Comparison of ENCODE assay signal across 9 mouse cellular contexts in the genomic region with DNA sequence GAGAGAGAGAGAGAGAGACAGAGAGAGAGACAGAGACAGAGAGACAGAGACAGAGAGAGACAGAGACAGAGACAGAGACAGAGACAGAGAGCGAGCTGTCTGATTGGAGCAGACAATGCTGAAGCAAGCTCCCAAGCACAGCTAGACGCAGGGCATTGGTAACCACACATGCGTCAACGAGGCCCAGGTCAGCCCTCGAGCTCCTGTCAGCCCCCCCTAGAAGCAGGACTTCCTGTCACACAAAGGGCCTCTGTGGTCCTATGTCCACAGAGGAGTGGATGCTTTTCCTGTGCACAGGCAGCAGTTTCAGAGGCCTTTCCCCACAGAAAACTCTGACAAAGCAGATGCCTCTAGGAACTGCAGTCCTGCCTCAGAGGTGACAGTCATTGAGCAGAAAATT. TPM values are rescaled to one million over a fixed set of nuclear protein-coding genes. Genes with fewer than 3 reads are reported as not detected.
DNase-seq lines count a peak whose midpoint lies in the region; ATAC-seq lines count a peak whose summit lies in the region.
"Had no signal": no experiment of that assay in that cellular context is flagged by ENCODE, and none has a peak within 500 bp of the region (broad histone marks: within the 10 kb centered on the region; RNA-seq: fewer than 3 reads in every experiment).

No protein-coding gene starts in this region.

- H3K27me3 ChIP-seq in hindbrain, embryonic 10.5 days (ENCODE audit: insufficient read depth, poor library complexity, severe bottlenecking) = no peaks in the 10 kb centered on the region
- H3K27me3 ChIP-seq in hindbrain, embryonic 11.5 days (ENCODE audit: control insufficient read depth, insufficient read depth, low read length) = no peaks in the 10 kb centered on the region
- no peaks in the 10 kb centered on the region for H3K27me3 ChIP-seq in heart, embryonic 14.5 days (ENCODE audit: control insufficient read depth, insufficient read depth, low read length)
- H3K27me3 ChIP-seq in liver, embryonic 13.5 days = no peaks in the 10 kb centered on the region

- DNase-seq in hindbrain, embryonic 10.5 days (ENCODE audit: low spot score) = peak; percentile 10
- no peak for DNase-seq in hindbrain, embryonic 11.5 days (ENCODE audit: low spot score)
- DNase-seq in liver, embryonic 13.5 days = no peak
- DNase-seq in urinary bladder, adult 18-20 months (ENCODE audit: low spot score in 2 of 2) = no peak
- no peak for DNase-seq in right cerebral cortex, adult 2 months (ENCODE audit: low spot score in 2 of 2)
- DNase-seq in right cerebral cortex, postnatal 36 days (ENCODE audit: low spot score in 2 of 2) = no peak
- DNase-seq: gastrocnemius, postnatal 14 days had no signal

- no peak for ATAC-seq in hindbrain, embryonic 11.5 days (ENCODE audit: low FRiP score)
- ATAC-seq in heart, embryonic 14.5 days (ENCODE audit: insufficient number of reproducible peaks, insufficient read depth, low FRiP score, low read depth) = no peak
- no peak for ATAC-seq in liver, embryonic 13.5 days (ENCODE audit: low read depth)

- no peaks in the 10 kb centered on the region for H3K36me3 ChIP-seq in hindbrain, embryonic 10.5 days
- H3K36me3 ChIP-seq in hindbrain, embryonic 11.5 days (ENCODE audit: control insufficient read depth, insufficient read depth, low read length) = no peaks in the 10 kb centered on the region
- no peaks in the 10 kb centered on the region for H3K36me3 ChIP-seq in heart, embryonic 14.5 days (ENCODE audit: control insufficient read depth, insufficient read depth, low read length)
- H3K36me3 ChIP-seq in liver, embryonic 13.5 days = no peaks in the 10 kb centered on the region

- no peaks in the 10 kb centered on the region for H3K9me3 ChIP-seq in hindbrain, embryonic 10.5 days
- no peaks in the 10 kb centered on the region for H3K9me3 ChIP-seq in hindbrain, embryonic 11.5 days (ENCODE audit: control insufficient read depth, low read length)
- H3K9me3 ChIP-seq in heart, embryonic 14.5 days (ENCODE audit: control insufficient read depth, low read length) = no peaks in the 10 kb centered on the region
- no peaks in the 10 kb centered on the region for H3K9me3 ChIP-seq in liver, embryonic 13.5 days (replicated peaks)

- H3K4me2 ChIP-seq in hindbrain, embryonic 11.5 days (replicated peaks; ENCODE audit: low read depth, low read length) = no peak overlapping the region
- H3K4me2 ChIP-seq in heart, embryonic 14.5 days (ENCODE audit: low read length) = no peak overlapping the region
- peak overlapping the region; percentile 63 for H3K4me2 ChIP-seq in liver, embryonic 13.5 days

- WGBS in hindbrain, embryonic 10.5 days = 44% methylated on average over 5 of the region's 5 CpGs
- WGBS in hindbrain, embryonic 11.5 days = 47% methylated on average over 5 of the region's 5 CpGs
- 27% methylated on average over 5 of the region's 5 CpGs for WGBS in heart, embryonic 14.5 days
- 27% methylated on average over 5 of the region's 5 CpGs for WGBS in liver, embryonic 13.5 days (ENCODE audit: insufficient replicate concordance)

- peaks cover 21% of the 10 kb centered on the region for H3K4me1 ChIP-seq in hindbrain, embryonic 10.5 days (replicated peaks)
- H3K4me1 ChIP-seq in hindbrain, embryonic 11.5 days (replicated peaks; ENCODE audit: control insufficient read depth, insufficient read depth, low read length) = no peaks in the 10 kb centered on the region
- peaks cover 34% of the 10 kb centered on the region for H3K4me1 ChIP-seq in brown adipose tissue, adult 24 weeks (ENCODE audit: control insufficient read depth, insufficient read depth, insufficient read length, low read length)
- peaks cover 30 to 70% of the 10 kb centered on the region in 2 experiments for H3K4me1 ChIP-seq in heart, embryonic 14.5 days (ENCODE audit: control insufficient read depth in 2 of 2, insufficient read depth in 2 of 2, low read length in 2 of 2)
- peaks cover 99% of the 10 kb centered on the region for H3K4me1 ChIP-seq in liver, embryonic 13.5 days (replicated peaks)

- no peak overlapping the region for H3K4me3 ChIP-seq in hindbrain, embryonic 10.5 days
- H3K4me3 ChIP-seq in hindbrain, embryonic 11.5 days (ENCODE audit: low read depth, low read length) = no peak overlapping the region
- no peak overlapping the region for H3K4me3 ChIP-seq in brown adipose tissue, adult 24 weeks (ENCODE audit: insufficient read depth, low read depth, low read length)
- no peak overlapping the region for H3K4me3 ChIP-seq in heart, embryonic 14.5 days (ENCODE audit: control insufficient read depth in 1 of 2, insufficient read depth in 1 of 2, low read depth in 1 of 2, low read length in 2 of 2)
- no peak overlapping the region for H3K4me3 ChIP-seq in liver, embryonic 13.5 days (replicated peaks)

- H3K27ac ChIP-seq in hindbrain, embryonic 10.5 days = peak overlapping the region; percentile 59
- no peak overlapping the region for H3K27ac ChIP-seq in hindbrain, embryonic 11.5 days (ENCODE audit: low read depth, low read length)
- peak overlapping the region; percentile 53 for H3K27ac ChIP-seq in brown adipose tissue, adult 24 weeks (replicated peaks; ENCODE audit: low read depth, low read length)
- H3K27ac ChIP-seq in heart, embryonic 14.5 days (replicated peaks in 1 of 2; ENCODE audit: control insufficient read depth in 1 of 2, insufficient read depth in 1 of 2, low read depth in 2 of 2, low read length in 2 of 2) = peak overlapping the region; percentile 55 to 71
- peak overlapping the region; percentile 99 for H3K27ac ChIP-seq in liver, embryonic 13.5 days

- H3K9ac ChIP-seq in hindbrain, embryonic 11.5 days (ENCODE audit: low read depth, low read length) = no peak overlapping the region
- no peak overlapping the region for H3K9ac ChIP-seq in heart, embryonic 14.5 days (ENCODE audit: low read length)
- peak overlapping the region; percentile 64 for H3K9ac ChIP-seq in liver, embryonic 13.5 days

RNA-seq across cellular contexts. Expression of gene Pacsin2, which starts 38.6 kb away (rescaled TPM):
- 53.3 and 57.7 TPM in 2 replicates for polyA plus RNA-seq in hindbrain, embryonic 10.5 days (2016; fragmentation: Nextera tagmentation; extraction: Ambion mirVana)
- polyA plus RNA-seq in hindbrain, embryonic 11.5 days (2014; fragmentation: Nextera tagmentation; extraction: Ambion mirVana) = 40.9 and 43.2 TPM in 2 replicates
- 42.5 and 50.0 TPM in 2 replicates for polyA plus RNA-seq in brown adipose tissue, adult 24 weeks (2012; ENCODE audit: insufficient read depth, insufficient read length, missing spikeins)
- polyA plus RNA-seq in heart, embryonic 14.5 days (2014; fragmentation: Nextera tagmentation; extraction: Ambion mirVana) = 53.0 and 53.3 TPM in 2 replicates
- polyA plus RNA-seq in liver, embryonic 13.5 days (2015; fragmentation: Nextera tagmentation; extraction: Ambion mirVana) = 45.0 and 58.2 TPM in 2 replicates
